Mouse (Mus musculus): ENCODE measurements around the gene Pds5b. TPM values are rescaled to one million over a fixed set of nuclear protein-coding genes. Genes with fewer than 3 reads are reported as not detected.
"Not testable (repeated sequence)": the region's sequence is repeated elsewhere in the genome, so short reads cannot be mapped to it uniquely, and the experiment has no call there.

The Pds5b gene
- total RNA-seq, 2 experiments from 2014 or later, result 9.4 to 13.0 TPM

- no peak for ATAC-seq (replicated peaks; ENCODE audit: low FRiP score, poor library complexity, severe bottlenecking)
Observed at GRCm38 (mm10) chr5:150816775-150817174, 143.2 kb downstream of the Pds5b start.

- no peak for ATAC-seq (replicated peaks; ENCODE audit: low FRiP score, poor library complexity, severe bottlenecking)
Observed at GRCm38 (mm10) chr5:150818041-150818440, 144.5 kb downstream of the Pds5b start.

DNA sequence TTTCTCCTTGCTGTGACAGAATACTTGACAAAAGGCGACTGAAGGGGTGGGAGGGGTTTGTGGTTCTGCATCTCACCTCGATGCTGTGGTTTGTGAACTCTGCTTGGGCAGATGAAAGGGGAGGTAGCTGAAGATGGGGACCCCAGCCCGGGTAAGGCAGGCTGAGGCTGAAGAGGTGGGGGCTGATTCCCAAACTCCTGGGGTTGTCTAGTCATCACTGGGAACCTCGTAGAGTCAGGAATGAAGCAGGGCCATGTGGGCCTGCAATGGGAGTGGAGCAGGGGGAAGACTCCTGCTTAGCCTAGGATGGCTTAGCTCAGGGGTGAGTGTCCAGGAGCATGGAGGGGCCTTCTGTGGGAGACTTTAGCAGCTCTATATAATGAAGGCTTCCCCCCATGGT is 145.3 kb downstream of the Pds5b start:
- ATAC-seq (replicated peaks; ENCODE audit: low FRiP score, poor library complexity, severe bottlenecking), result no peak

DNA sequence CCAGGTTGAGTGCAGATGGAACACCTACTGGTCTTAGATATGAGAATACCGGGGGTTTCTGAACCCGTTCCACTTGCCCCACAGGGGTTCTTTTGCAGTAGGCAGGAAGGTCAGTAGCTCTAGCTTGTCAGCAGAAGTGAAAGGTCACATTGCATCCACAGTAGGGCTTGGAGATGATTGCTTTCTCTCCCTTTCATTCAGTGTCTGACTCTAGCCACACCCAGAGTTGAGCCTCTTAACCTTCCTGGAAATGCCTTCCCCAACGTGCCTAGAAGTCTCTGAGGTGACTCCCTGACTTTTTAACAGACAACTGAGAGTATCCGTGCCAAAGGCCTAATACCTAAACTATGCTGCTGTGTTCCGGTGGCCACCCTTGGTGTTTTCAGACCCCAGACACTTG is 146.0 kb downstream of the Pds5b start:
- no peak for ATAC-seq (replicated peaks; ENCODE audit: low FRiP score, poor library complexity, severe bottlenecking)

DNA sequence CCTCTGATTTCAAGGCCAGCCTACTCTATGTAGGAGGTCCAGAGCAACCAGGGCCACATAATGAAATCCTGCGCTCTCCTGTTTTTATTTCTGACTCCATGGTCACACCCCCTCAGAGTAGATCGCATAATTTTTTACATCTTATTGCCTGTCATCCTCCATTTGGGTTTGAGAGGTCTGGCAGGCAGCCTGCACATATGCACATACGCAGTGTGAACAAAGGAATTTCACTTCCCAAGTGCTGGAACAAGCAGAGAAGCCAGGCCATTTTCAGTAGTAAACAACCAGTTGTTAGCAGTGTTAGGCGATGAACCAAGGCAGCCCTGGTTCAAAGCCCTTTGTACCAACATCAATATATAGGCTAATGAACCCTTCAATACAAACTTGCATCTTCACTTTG is 147.6 kb downstream of the Pds5b start:
- no peak for ATAC-seq (replicated peaks; ENCODE audit: low FRiP score, poor library complexity, severe bottlenecking)

- no peak for ATAC-seq (replicated peaks; ENCODE audit: low FRiP score, poor library complexity, severe bottlenecking)
Observed at GRCm38 (mm10) chr5:150822781-150823180, 149.2 kb downstream of the Pds5b start.

DNA sequence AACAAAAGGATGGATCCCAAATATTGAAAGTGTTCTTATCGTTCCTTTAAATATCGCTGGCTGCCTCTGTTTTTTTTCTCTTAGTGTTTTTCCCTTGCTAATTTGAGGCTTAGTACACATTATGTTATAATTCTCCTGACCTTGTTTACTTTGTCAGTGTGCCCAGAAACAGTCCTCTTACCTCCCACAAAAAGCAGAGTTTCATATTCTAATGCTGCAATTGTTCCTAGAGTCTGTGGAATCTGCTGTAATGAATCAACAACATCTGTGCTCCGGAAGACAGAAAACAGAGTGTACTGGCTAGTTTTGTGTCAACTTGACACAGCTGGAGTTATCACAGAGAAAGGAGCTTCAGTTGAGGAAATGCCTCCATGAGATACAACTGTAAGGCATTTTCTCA is 149.8 kb downstream of the Pds5b start:
- no peak for ATAC-seq (replicated peaks; ENCODE audit: low FRiP score, poor library complexity, severe bottlenecking)

DNA sequence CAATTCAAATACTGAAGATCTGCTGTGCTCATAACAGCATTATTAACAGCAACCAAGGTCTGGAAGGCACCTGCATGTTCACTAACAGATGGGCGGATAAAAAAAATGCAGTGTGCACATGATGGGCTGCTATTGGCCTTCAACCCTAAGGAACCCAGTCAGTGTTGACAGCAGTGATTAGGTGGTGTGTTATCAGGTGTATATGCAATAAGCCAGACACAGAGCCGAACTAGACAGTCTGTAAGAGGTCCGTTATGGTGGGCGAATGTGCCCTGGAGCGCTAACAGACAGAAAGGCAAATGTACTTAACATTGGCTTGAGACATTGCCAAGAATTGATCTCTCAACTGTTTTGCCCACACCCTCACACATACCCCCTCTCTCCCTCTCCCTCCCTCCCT is 156.0 kb downstream of the Pds5b start:
- no peak for ATAC-seq (replicated peaks; ENCODE audit: low FRiP score, poor library complexity, severe bottlenecking)

DNA sequence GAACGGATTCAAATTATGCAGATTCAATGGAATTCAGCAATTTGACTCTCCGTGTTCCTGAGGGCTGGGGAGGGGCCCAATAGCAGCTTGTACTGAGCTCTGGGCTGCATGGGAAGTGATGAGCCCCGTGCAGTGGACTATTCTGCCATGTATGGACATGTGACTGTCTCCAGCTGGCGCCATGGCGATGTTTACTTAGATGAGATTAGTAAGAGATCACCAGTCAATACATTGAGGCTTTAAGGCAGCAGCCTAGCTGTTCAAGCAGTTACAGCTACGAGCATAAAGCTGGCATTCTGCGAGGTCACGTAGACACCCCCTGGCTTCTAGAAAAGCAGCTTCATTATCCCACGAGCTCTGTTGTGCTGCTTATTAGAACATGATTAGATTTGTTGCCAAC is 157.2 kb downstream of the Pds5b start:
- no peak for ATAC-seq (replicated peaks; ENCODE audit: low FRiP score, poor library complexity, severe bottlenecking)

GRCm38 (mm10) chr5:150836782-150837181 is 163.2 kb downstream of the Pds5b start:
- ATAC-seq (replicated peaks; ENCODE audit: low FRiP score, poor library complexity, severe bottlenecking), result no peak

GRCm38 (mm10) chr5:150839688-150840541 is 166.4 kb downstream of the Pds5b start:
- ATAC-seq (replicated peaks; ENCODE audit: low FRiP score, poor library complexity, severe bottlenecking), result no peak

DNA sequence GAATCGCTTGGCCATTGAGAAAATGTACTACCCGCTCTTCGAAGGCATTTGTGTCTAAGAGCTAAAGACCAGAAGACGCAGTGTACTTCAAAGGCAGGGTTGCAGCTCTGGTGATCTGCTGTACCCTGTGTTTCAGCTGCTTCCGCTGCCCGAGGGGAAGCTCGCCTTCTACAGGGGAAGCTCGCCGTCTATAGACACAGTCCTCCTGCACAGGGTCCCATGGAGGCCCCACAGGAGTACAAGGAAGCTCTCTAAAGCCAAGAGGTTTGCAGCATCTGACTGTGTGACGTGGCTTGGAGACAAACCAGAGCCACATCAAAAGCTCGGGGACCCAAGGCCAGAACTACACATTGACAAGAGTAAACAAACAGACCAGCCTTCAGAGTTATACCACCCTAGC is 167.1 kb downstream of the Pds5b start:
- no peak for ATAC-seq (replicated peaks; ENCODE audit: low FRiP score, poor library complexity, severe bottlenecking)

DNA sequence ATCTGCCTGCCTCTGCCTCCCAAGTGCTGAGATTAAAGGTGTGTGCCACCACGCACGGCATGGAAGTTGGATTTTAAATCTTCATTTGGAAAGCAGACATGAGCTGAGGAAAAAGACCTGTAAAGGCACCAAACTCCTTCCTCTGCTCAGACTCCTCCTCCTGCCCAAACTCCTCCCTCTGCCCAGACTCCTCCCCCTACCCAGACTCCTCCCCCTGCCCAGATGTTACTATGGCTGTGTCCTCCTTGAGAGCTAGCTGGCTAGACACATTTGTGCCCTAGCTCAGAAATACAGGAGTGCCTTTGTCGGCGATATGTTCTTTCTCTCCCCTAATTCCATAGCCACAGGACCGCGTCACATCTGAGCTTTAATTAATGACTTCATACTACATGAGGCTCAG is 172.4 kb downstream of the Pds5b start:
- no peak for ATAC-seq (replicated peaks; ENCODE audit: low FRiP score, poor library complexity, severe bottlenecking)

- no peak for ATAC-seq (replicated peaks; ENCODE audit: low FRiP score, poor library complexity, severe bottlenecking)
Observed at GRCm38 (mm10) chr5:150850821-150851220, 177.3 kb downstream of the Pds5b start.

- not testable (repeated sequence) for ATAC-seq (replicated peaks; ENCODE audit: low FRiP score, poor library complexity, severe bottlenecking)
Observed at GRCm38 (mm10) chr5:150852097-150852496, 178.6 kb downstream of the Pds5b start.

DNA sequence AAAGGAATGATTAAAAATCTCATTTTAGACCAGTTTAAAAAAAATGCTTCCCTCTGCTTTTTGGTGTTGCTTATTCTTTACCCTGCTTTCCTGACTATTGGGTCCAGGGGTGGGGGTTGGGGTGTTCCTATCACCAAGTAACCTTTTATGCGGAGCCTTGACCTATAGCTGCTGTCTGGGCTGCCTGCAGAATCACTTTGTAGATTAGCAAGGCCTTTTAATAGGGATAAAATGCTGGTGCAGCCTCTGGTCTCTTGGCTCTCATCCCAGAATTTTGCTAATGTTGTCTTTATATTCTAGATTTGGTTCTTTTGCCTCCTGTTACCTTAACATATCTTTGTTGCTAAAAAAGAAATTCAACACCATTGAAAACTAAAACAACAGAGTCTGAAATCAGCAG is 181.0 kb downstream of the Pds5b start:
- ATAC-seq (replicated peaks; ENCODE audit: low FRiP score, poor library complexity, severe bottlenecking), result no peak

DNA sequence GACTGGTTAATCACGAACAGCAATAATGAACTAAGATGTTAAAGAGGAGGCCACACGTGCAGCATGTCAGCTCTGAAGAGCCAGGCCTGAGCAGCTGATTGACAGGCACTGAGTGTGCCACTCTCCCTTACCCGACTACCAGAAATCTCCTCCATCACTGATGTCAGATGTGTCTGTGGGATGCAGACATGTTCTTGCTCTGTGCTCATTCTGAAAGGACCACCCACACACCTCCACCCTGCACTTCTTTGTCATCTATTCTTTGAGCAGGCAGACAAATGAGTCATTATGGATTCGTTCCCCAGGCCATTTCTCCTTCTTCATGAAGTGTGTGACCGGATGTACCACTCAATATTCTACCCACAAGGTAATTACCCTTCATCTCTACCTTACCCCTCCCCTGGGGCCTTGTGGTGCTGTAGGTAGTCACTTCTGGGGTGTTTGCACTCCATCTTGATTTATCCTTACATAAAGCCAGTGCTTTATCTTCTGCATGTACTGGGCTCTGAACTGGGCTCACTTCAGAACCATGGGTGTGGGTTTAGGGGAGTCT is 186.2 kb downstream of the Pds5b start:
- ATAC-seq (replicated peaks; ENCODE audit: low FRiP score, poor library complexity, severe bottlenecking), result no peak

Other genes starting within 250 kb of the Pds5b start
- gene Zar1l, start 155.6 kb upstream of the Pds5b start, total RNA-seq (2015; ENCODE audit: low replicate concordance), result not detected in 2 replicates
- not detected in 2 replicates for gene Zar1l, start 155.6 kb upstream of the Pds5b start, total RNA-seq (2017; ENCODE audit: low replicate concordance)
- gene Brca2, start 151.1 kb upstream of the Pds5b start, total RNA-seq (2015; ENCODE audit: low replicate concordance), result 30.7 and 38.5 TPM in 2 replicates
- gene Brca2, start 151.1 kb upstream of the Pds5b start, total RNA-seq (2017; ENCODE audit: low replicate concordance), result 53.8 and 62.4 TPM in 2 replicates
- gene N4bp2l1, start 76.6 kb upstream of the Pds5b start, total RNA-seq (2015; ENCODE audit: low replicate concordance), result 21.3 and 36.5 TPM in 2 replicates
- gene N4bp2l1, start 76.6 kb upstream of the Pds5b start, total RNA-seq (2017; ENCODE audit: low replicate concordance), result 10.5 and 13.7 TPM in 2 replicates
- 45.3 and 81.3 TPM in 2 replicates for gene N4bp2l2, start 7.6 kb upstream of the Pds5b start, total RNA-seq (2015; ENCODE audit: low replicate concordance)
- 118 and 140 TPM in 2 replicates for gene N4bp2l2, start 7.6 kb upstream of the Pds5b start, total RNA-seq (2017; ENCODE audit: low replicate concordance)

Measured in erythroblast, adult 5-6 weeks (primary cell).